Mouse (Mus musculus): Measurements from ENCODE around the gene Erc2.

GRCm38 (mm10) chr14:28278951-28279350 is 656.7 kb downstream of the Erc2 start:
- no peak for TF ChIP-seq TBP (conservative IDR thresholded peaks at IDR 0.05; ENCODE audit: low read depth, low read length)
- TF ChIP-seq GABPA (IDR thresholded peaks at IDR 0.05; ENCODE audit: insufficient replicate concordance, low read depth, low read length): no peak
- no peak for TF ChIP-seq UBTF (IDR thresholded peaks at IDR 0.05; ENCODE audit: low read depth, low read length)
- no peak for TF ChIP-seq RCOR1 (conservative IDR thresholded peaks at IDR 0.05; ENCODE audit: low read depth, low read length)
- TF ChIP-seq ZC3H11A (IDR thresholded peaks at IDR 0.05; ENCODE audit: low read depth, low read length): no peak
- TF ChIP-seq ZMIZ1 (IDR thresholded peaks at IDR 0.05; ENCODE audit: low read depth, low read length): no peak
- TF ChIP-seq POLR2AphosphoS2 (IDR thresholded peaks at IDR 0.05; ENCODE audit: low read depth, low read length): no peak
- no peak for TF ChIP-seq ZNF384 (IDR thresholded peaks at IDR 0.05; ENCODE audit: low read depth, low read length)
- TF ChIP-seq SIN3A (IDR thresholded peaks at IDR 0.05; ENCODE audit: low read length): no peak
- no peak for TF ChIP-seq MYC (IDR thresholded peaks at IDR 0.05; ENCODE audit: low read depth, low read length)

Measured in CH12.LX (cell line).